Mouse (Mus musculus) kidney, adult 2 months (tissue): ENCODE measurements at regions not wholly inside any gene's neighbourhood (a gene's known extent, or its start where the extent isn't known, plus 50 kb on each side); places are given as distances from the start of the nearest gene placed in this dataset.

Experiments used
- CTCF ChIP-seq: fragments of 200-500 bp; conservative IDR thresholded peaks from 2 replicates; pipeline ENCODE4 v1.5.1; 2011; ENCODE audit warnings: low read depth, mild to moderate bottlenecking, control low read depth, low read length, moderate library complexity, mixed read lengths; ENCODE audit not compliant: insufficient read depth, insufficient read length
- POLR2A ChIP-seq: fragments of 200-500 bp; IDR thresholded peaks from one replicate; pipeline ENCODE4 v1.6.1; 2011; ENCODE audit warnings: low read depth, low read length, control low read depth

DNA sequence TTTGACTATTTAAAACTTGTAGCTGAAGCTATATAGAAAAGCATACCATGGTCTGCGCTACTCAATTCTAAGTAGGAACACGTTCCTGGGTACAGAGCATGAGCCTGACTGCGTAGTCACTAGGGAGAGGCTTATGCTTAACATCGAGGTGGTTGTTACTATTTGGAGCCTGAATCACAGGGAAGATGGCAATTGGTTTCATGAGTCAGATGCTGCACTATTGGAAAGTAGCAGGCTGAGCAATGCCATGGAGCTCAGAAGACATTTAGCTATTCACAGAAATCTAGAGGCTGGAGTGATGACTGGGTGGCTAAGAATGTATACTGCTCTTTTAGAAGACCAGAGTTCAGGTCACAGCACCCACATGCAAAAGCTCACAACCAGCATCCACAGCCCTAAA, 302.4 kb upstream of the Gcfc2 start:
- TF ChIP-seq POLR2A: no peak
- no peak for TF ChIP-seq CTCF
